Mouse (Mus musculus): ENCODE measurements around the gene Creb3l2. TPM values are rescaled to one million over a fixed set of nuclear protein-coding genes. Genes with fewer than 3 reads are reported as not detected.
"Not testable (repeated sequence)": the region's sequence is repeated elsewhere in the genome, so short reads cannot be mapped to it uniquely, and the experiment has no call there.

The Creb3l2 gene
- total RNA-seq (2021), result 10 to 100 TPM; 23.2 to 24.1 TPM
- long read RNA-seq, experiment 1, full-length matches to known transcripts, result 2 of 12 reads
- long read RNA-seq, experiment 1, partial matches to known transcripts, result 0 of 12 reads
- long read RNA-seq, experiment 1, other reads (novel, unspliced or antisense), result 10 of 12 reads
- long read RNA-seq, experiment 2, full-length matches to known transcripts, result 2 of 21 reads
- long read RNA-seq, experiment 2, partial matches to known transcripts, result 0 of 21 reads
- long read RNA-seq, experiment 2, other reads (novel, unspliced or antisense), result 19 of 21 reads

- DNase-seq, result peak; percentile 97 to 99
Observed at GRCm38 (mm10) chr6:37442041-37442667, at the start of gene Creb3l2. Creb3l2 (minus strand) TSS chr6:37442146.

- no peak for DNase-seq
Observed at GRCm38 (mm10) chr6:37486502-37486901, 44.6 kb upstream of the Creb3l2 start.

- DNase-seq, result no peak
Observed at GRCm38 (mm10) chr6:37484588-37485070, 42.7 kb upstream of the Creb3l2 start.

GRCm38 (mm10) chr6:37483262-37483661, 41.3 kb upstream of the Creb3l2 start:
- DNase-seq, result no peak

GRCm38 (mm10) chr6:37481147-37481546, 39.2 kb upstream of the Creb3l2 start:
- DNase-seq, result no peak

- DNase-seq, result no peak
Observed at GRCm38 (mm10) chr6:37480008-37480407, 38.1 kb upstream of the Creb3l2 start.

GRCm38 (mm10) chr6:37478481-37478880, 36.5 kb upstream of the Creb3l2 start:
- DNase-seq, result no peak

GRCm38 (mm10) chr6:37473674-37474342, 31.9 kb upstream of the Creb3l2 start:
- DNase-seq, result peak; percentile 8 to 39

GRCm38 (mm10) chr6:37470216-37470615, 28.3 kb upstream of the Creb3l2 start:
- no peak for DNase-seq

- no peak for DNase-seq
Observed at GRCm38 (mm10) chr6:37465847-37466246, 23.9 kb upstream of the Creb3l2 start.

- no peak for DNase-seq
Observed at GRCm38 (mm10) chr6:37465356-37465755, 23.4 kb upstream of the Creb3l2 start.

- peak in 1 of 2 experiments; percentile 25 for DNase-seq
Observed at GRCm38 (mm10) chr6:37464585-37464984, 22.6 kb upstream of the Creb3l2 start.

GRCm38 (mm10) chr6:37463517-37464482, 21.9 kb upstream of the Creb3l2 start:
- DNase-seq, result peak; percentile 56 to 74

GRCm38 (mm10) chr6:37460681-37461080, 18.7 kb upstream of the Creb3l2 start:
- no peak for DNase-seq

- not testable (repeated sequence) for DNase-seq
Observed at GRCm38 (mm10) chr6:37459656-37460055, 17.7 kb upstream of the Creb3l2 start.

- no peak for DNase-seq
Observed at GRCm38 (mm10) chr6:37457990-37458655, 16.2 kb upstream of the Creb3l2 start.

GRCm38 (mm10) chr6:37455540-37455939, 13.6 kb upstream of the Creb3l2 start:
- no peak for DNase-seq

- DNase-seq, result no peak
Observed at GRCm38 (mm10) chr6:37453047-37453446, 11.1 kb upstream of the Creb3l2 start.

GRCm38 (mm10) chr6:37451664-37452063, 9.7 kb upstream of the Creb3l2 start:
- DNase-seq, result no peak

- DNase-seq, result peak; percentile 63 to 90
Observed at GRCm38 (mm10) chr6:37447704-37448466, 5.9 kb upstream of the Creb3l2 start.
